Mouse (Mus musculus) heart, embryonic 14.5 days (tissue): ENCODE results near the gene Btnl9. TPM values are rescaled to one million over a fixed set of nuclear protein-coding genes. Genes with fewer than 3 reads are reported as not detected.
"Not testable (repeated sequence)": the region's sequence is repeated elsewhere in the genome, so short reads cannot be mapped to it uniquely, and the experiment has no call there.

Experiments used
- ATAC-seq: fragments of 200-750 bp; cut with Nextera tagmentation; 2 replicates; pipeline ENCODE4 v1.8.0; 2017; ENCODE audit warnings: low read depth, moderate TSS enrichment; ENCODE audit not compliant: insufficient number of reproducible peaks, insufficient read depth, low FRiP score
- H3K27ac ChIP-seq, 2 experiments: fragments of 200-500 bp in 1 of 2; fragments of 300-500 bp in 1 of 2; sonication (generic) in 1 of 2; replicated peaks in 1 of 2; 2 replicates each; pipeline ENCODE4 v1.5.1; 2012 to 2014; ENCODE audit warnings: low read depth in 2 of 2, low read length in 2 of 2, control low read depth in 1 of 2, mild to moderate bottlenecking in 1 of 2, mixed read lengths in 1 of 2; ENCODE audit not compliant: control insufficient read depth in 1 of 2, insufficient read depth in 1 of 2
- H3K27me3 ChIP-seq: fragments of 300-500 bp; sonication (generic); 2 replicates; pipeline ENCODE4 v1.6.1; 2014; ENCODE audit warnings: mild to moderate bottlenecking, low read length, control low read depth; ENCODE audit not compliant: control insufficient read depth, insufficient read depth
- H3K36me3 ChIP-seq: fragments of 300-500 bp; sonication (generic); 2 replicates; pipeline ENCODE4 v1.6.1; 2014; ENCODE audit warnings: mild to moderate bottlenecking, control low read depth, low read length, mixed read lengths; ENCODE audit not compliant: control insufficient read depth, insufficient read depth
- H3K4me1 ChIP-seq, 2 experiments: fragments of 200-500 bp in 1 of 2; fragments of 300-500 bp in 1 of 2; sonication (generic) in 1 of 2; 2 replicates each; pipeline ENCODE4 v1.6.1; 2012 to 2014; ENCODE audit warnings: low read length in 2 of 2, control low read depth in 1 of 2, mixed read lengths in 1 of 2; ENCODE audit not compliant: control insufficient read depth in 2 of 2, insufficient read depth in 2 of 2
- H3K4me2 ChIP-seq: fragments of 300-500 bp; sonication (generic); 2 replicates; pipeline ENCODE4 v1.6.1; 2014; ENCODE audit warnings: mild to moderate bottlenecking, low read length
- H3K4me3 ChIP-seq, 2 experiments: fragments of 200-500 bp in 1 of 2; fragments of 300-500 bp in 1 of 2; sonication (generic) in 1 of 2; 2 replicates each; pipeline ENCODE4 v1.5.1; 2012 to 2014; ENCODE audit warnings: low read length in 2 of 2, mild to moderate bottlenecking in 2 of 2, control low read depth in 1 of 2, low read depth in 1 of 2, moderate library complexity in 1 of 2; ENCODE audit not compliant: control insufficient read depth in 1 of 2, insufficient read depth in 1 of 2
- H3K9ac ChIP-seq: fragments of 300-500 bp; sonication (generic); 2 replicates; pipeline ENCODE4 v1.6.1; 2014; ENCODE audit warnings: mild to moderate bottlenecking, low read length
- H3K9me3 ChIP-seq: fragments of 300-500 bp; sonication (generic); 2 replicates; pipeline ENCODE4 v1.6.1; 2016; ENCODE audit warnings: low read length, control low read depth; ENCODE audit not compliant: control insufficient read depth
- WGBS: fragments of 180-500 bp; shearing (Covaris S2); extraction: QIAGEN DNeasy Blood & Tissue Kit; methylation state at CpG from one replicate; pipeline ENCODE4 v1.1.7; 2014; 5-methylcytosine and 5-hydroxymethylcytosine counted together
- polyA plus RNA-seq: library from polyadenylated mRNA; unstranded; fragments of >200 nt; fragmentation: Nextera tagmentation; extraction: Ambion mirVana; gene quantifications from 2 replicates; pipeline ENCODE4 v1.2.1, GENCODE M21; 2014

Gene Btnl9
- polyA plus RNA-seq, 1 experiment from 2014 or later: 5.9 TPM

- H3K9ac ChIP-seq, H3K4me3 ChIP-seq, H3K4me1 ChIP-seq, H3K27me3 ChIP-seq, H3K36me3 ChIP-seq, H3K4me2 ChIP-seq, H3K27ac ChIP-seq, ATAC-seq, H3K9me3 ChIP-seq: not testable (repeated sequence)
- WGBS: 65% methylated on average over 4 of the region's 4 CpGs
These were observed 10.7 kb downstream of the Btnl9 start for GRCm38 (mm10) chr11:49176047-49176779.

GRCm38 (mm10) chr11:49175345-49175744 is 11.6 kb downstream of the Btnl9 start:
- 81% methylated on average over 8 of the region's 8 CpGs for WGBS
- ATAC-seq: no peak
- no peak overlapping the region for H3K9ac ChIP-seq
- H3K36me3 ChIP-seq: no peaks in the 10 kb centered on the region
- no peaks in the 10 kb centered on the region; the same call in 1 of the 2 replicates for H3K27me3 ChIP-seq
- no peaks in the 10 kb centered on the region for H3K9me3 ChIP-seq
- no peak overlapping the region for H3K4me3 ChIP-seq
- H3K4me1 ChIP-seq: no peaks in the 10 kb centered on the region
- no peak overlapping the region for H3K4me2 ChIP-seq
- H3K27ac ChIP-seq: no peak overlapping the region

GRCm38 (mm10) chr11:49170576-49170975 is 16.4 kb downstream of the Btnl9 start:
- no peak for ATAC-seq
- Histone ChIP-seq H3K27me3 (peaks cover 21% of the 10 kb centered on the region), H3K27ac (no peak overlapping the region), H3K4me1 (no peaks in the 10 kb centered on the region; a peak in 1 of 4 replicates), H3K4me3 (no peak overlapping the region), H3K9me3 (peaks cover 6% of the 10 kb centered on the region; the same call in 1 of the 2 replicates), H3K9ac (no peak overlapping the region), H3K4me2 (no peak overlapping the region), H3K36me3 (no peaks in the 10 kb centered on the region)
- 83% methylated on average over 4 of the region's 4 CpGs for WGBS

- 6% methylated on average over 46 of the region's 50 CpGs for WGBS
- Histone ChIP-seq H3K9ac (no peak overlapping the region), H3K4me1 (no peaks in the 10 kb centered on the region; a peak in 1 of 4 replicates)
These were observed 17.9 kb downstream of the Btnl9 start for GRCm38 (mm10) chr11:49168839-49169611.

GRCm38 (mm10) chr11:49156821-49157814 is 29.8 kb downstream of the Btnl9 start:
- Histone ChIP-seq H3K4me1 (no peaks in the 10 kb centered on the region), H3K9me3 (no peaks in the 10 kb centered on the region), H3K4me3 (no peak overlapping the region), H3K27ac (no peak overlapping the region), H3K27me3 (no peaks in the 10 kb centered on the region), H3K9ac (no peak overlapping the region), H3K4me2 (no peak overlapping the region), H3K36me3 (no peaks in the 10 kb centered on the region)
- no peak for ATAC-seq
- WGBS: 77% methylated on average over 2 of the region's 2 CpGs

More at GRCm38 (mm10) chr11:49168839-49169611, 17.9 kb downstream of the Btnl9 start:
- H3K4me3 ChIP-seq: peak overlapping the region; percentile 1 to 25; a peak in 3 of 4 replicates
- H3K27ac ChIP-seq: no peak overlapping the region
- H3K4me2 ChIP-seq: peak overlapping the region; percentile 64
- no peaks in the 10 kb centered on the region for H3K36me3 ChIP-seq
- ATAC-seq: no peak
- H3K9me3 ChIP-seq: peaks cover 6% of the 10 kb centered on the region; the same call in 1 of the 2 replicates
- peaks cover 21% of the 10 kb centered on the region for H3K27me3 ChIP-seq

GRCm38 (mm10) chr11:49154077-49154476 is 32.9 kb downstream of the Btnl9 start, which contains the start of gene Olfr1394:
Gene Olfr1394 (plus strand): TSS chr11:49154377.
- H3K9ac ChIP-seq: no peak within 1 kb of the TSS
- H3K4me1 ChIP-seq: no peaks in the 10 kb centered on the region
- ATAC-seq: no peak
- H3K36me3 ChIP-seq: no peaks in the 10 kb centered on the region
- H3K27ac ChIP-seq: no peak within 1 kb of the TSS
- no peak within 1 kb of the TSS for H3K4me3 ChIP-seq
- no peaks in the 10 kb centered on the region for H3K27me3 ChIP-seq
- H3K9me3 ChIP-seq: no peaks in the 10 kb centered on the region
- no peak within 1 kb of the TSS for H3K4me2 ChIP-seq
- WGBS: 85% methylated on average over 1 of the region's 1 CpGs

- Histone ChIP-seq H3K9me3 (peaks cover 3% of the 10 kb centered on the region; the same call in 1 of the 2 replicates), H3K27me3 (no peaks in the 10 kb centered on the region), H3K27ac (no peak within 1 kb of the TSS), H3K4me2 (no peak within 1 kb of the TSS), H3K4me1 (no peaks in the 10 kb centered on the region), H3K4me3 (no peak within 1 kb of the TSS), H3K9ac (no peak within 1 kb of the TSS), H3K36me3 (no peaks in the 10 kb centered on the region)
- no peak for ATAC-seq
- WGBS: 88% methylated on average over 6 of the region's 6 CpGs
These were observed 45.0 kb downstream of the Btnl9 start, which contains the start of gene Olfr1395 for GRCm38 (mm10) chr11:49141974-49142373. Gene Olfr1395 (plus strand): TSS chr11:49142274.
